Mouse (Mus musculus): ENCODE measurements around the gene 1700037C18Rik. TPM values are rescaled to one million over a fixed set of nuclear protein-coding genes. Genes with fewer than 3 reads are reported as not detected.

1700037C18Rik gene
- polyA plus RNA-seq, 1 experiment from 2014 or later = 6.8 TPM

- 88% methylated on average over 1 of the region's 1 CpGs for WGBS
- peaks cover 61% of the 10 kb centered on the region for H3K36me3 ChIP-seq (replicated peaks)
Observed at GRCm38 (mm10) chr16:3896553-3896952, 11.9 kb downstream of the 1700037C18Rik start.

DNA sequence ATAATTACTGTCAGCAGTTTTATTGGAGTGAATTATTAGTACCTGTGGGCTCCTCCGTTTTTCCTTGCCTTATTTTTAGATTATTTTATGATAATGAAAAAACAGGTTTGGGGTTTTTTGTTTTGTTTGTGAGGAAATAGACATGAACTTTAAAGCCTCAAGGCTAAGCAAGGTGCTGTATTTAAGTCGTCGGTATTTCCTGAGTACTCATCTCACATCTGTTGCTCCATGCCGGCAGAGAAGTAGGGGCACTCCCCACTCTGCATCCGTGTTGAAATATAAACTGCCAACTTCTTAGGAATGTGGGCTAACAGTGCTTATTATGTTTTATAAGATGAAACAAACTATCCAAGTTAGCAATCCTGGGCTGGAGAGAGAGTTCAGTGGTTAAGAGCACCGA lies 12.4 kb downstream of the 1700037C18Rik start:
- 86% methylated on average over 6 of the region's 6 CpGs for WGBS
- no peak for DNase-seq (ENCODE audit: low spot score)
- Histone ChIP-seq H3K27me3 (replicated peaks; ENCODE audit: low read depth, poor library complexity, severe bottlenecking) (no peaks in the 10 kb centered on the region), H3K4me3 (no peak overlapping the region), H3K27ac (replicated peaks) (no peak overlapping the region), H3K4me1 (no peaks in the 10 kb centered on the region), H3K36me3 (replicated peaks) (peaks cover 55% of the 10 kb centered on the region), H3K9me3 (no peaks in the 10 kb centered on the region)

More at GRCm38 (mm10) chr16:3896553-3896952, 11.9 kb downstream of the 1700037C18Rik start:
- H3K4me3 ChIP-seq = no peak overlapping the region
- DNase-seq (ENCODE audit: low spot score) = no peak
- H3K4me1 ChIP-seq = no peaks in the 10 kb centered on the region
- no peaks in the 10 kb centered on the region for H3K9me3 ChIP-seq
- H3K27ac ChIP-seq (replicated peaks) = no peak overlapping the region
- no peaks in the 10 kb centered on the region for H3K27me3 ChIP-seq (replicated peaks; ENCODE audit: low read depth, poor library complexity, severe bottlenecking)

DNA sequence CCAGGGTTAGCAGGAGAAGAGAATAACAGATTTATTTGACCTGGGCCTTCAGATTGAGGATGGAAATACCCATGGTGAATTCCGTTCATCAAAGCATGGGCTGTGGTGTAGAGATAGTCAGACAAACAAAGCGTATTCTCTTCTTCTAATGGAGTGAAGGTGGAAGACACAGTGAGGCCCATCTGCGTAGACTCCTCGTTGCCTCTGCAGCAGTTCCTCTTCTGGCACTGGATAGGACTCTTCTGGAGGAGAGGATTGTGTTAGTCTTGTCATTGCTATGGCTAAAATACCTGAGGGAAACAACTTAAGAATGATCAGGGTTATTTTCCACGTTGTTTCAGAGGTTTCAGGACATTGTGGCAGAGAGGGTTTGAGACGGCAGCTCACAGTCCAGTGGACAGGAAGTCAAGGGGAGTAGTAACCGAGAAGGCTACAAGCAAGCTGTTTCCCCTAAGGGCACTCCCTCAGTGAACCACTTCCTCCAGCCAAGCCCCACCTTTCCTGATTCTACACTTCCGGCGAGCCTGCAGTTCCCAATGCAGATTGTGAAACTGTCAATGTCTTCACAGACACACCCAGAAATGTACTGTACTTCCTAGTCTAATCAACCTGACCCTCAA lies 13.2 kb downstream of the 1700037C18Rik start:
- Histone ChIP-seq H3K36me3 (replicated peaks) (peaks cover 48% of the 10 kb centered on the region), H3K4me3 (no peak overlapping the region)
- WGBS = 69% methylated on average over 9 of the region's 9 CpGs

GRCm38 (mm10) chr16:3893739-3894138 lies 14.8 kb downstream of the 1700037C18Rik start:
- 83% methylated on average over 3 of the region's 3 CpGs for WGBS
- no peak for DNase-seq (ENCODE audit: low spot score)
- peaks cover 34% of the 10 kb centered on the region for H3K36me3 ChIP-seq (replicated peaks)

More for the DNA sequence above, 13.2 kb downstream of the 1700037C18Rik start:
- Histone ChIP-seq H3K9me3 (no peaks in the 10 kb centered on the region), H3K27me3 (replicated peaks; ENCODE audit: low read depth, poor library complexity, severe bottlenecking) (no peaks in the 10 kb centered on the region), H3K27ac (replicated peaks) (no peak overlapping the region), H3K4me1 (no peaks in the 10 kb centered on the region)
- DNase-seq (ENCODE audit: low spot score) = no peak

GRCm38 (mm10) chr16:3891621-3892295 lies 16.7 kb downstream of the 1700037C18Rik start:
- 95% methylated on average over 14 of the region's 14 CpGs for WGBS
- no peaks in the 10 kb centered on the region for H3K9me3 ChIP-seq
- no peak overlapping the region for H3K4me3 ChIP-seq
- no peaks in the 10 kb centered on the region for H3K27me3 ChIP-seq (replicated peaks; ENCODE audit: low read depth, poor library complexity, severe bottlenecking)
- peaks cover 15% of the 10 kb centered on the region for H3K36me3 ChIP-seq (replicated peaks)
- H3K4me1 ChIP-seq = no peaks in the 10 kb centered on the region
- no peak overlapping the region for H3K27ac ChIP-seq (replicated peaks)
- no peak for DNase-seq (ENCODE audit: low spot score)

More at GRCm38 (mm10) chr16:3893739-3894138, 14.8 kb downstream of the 1700037C18Rik start:
- Histone ChIP-seq H3K27me3 (replicated peaks; ENCODE audit: low read depth, poor library complexity, severe bottlenecking) (no peaks in the 10 kb centered on the region), H3K4me1 (no peaks in the 10 kb centered on the region), H3K4me3 (no peak overlapping the region), H3K9me3 (no peaks in the 10 kb centered on the region), H3K27ac (replicated peaks) (no peak overlapping the region)

GRCm38 (mm10) chr16:3885065-3885670 lies 23.3 kb downstream of the 1700037C18Rik start:
- Histone ChIP-seq H3K36me3 (replicated peaks) (peaks cover 3% of the 10 kb centered on the region; the same call in 1 of the 2 replicates), H3K27me3 (replicated peaks; ENCODE audit: low read depth, poor library complexity, severe bottlenecking) (no peaks in the 10 kb centered on the region), H3K4me3 (peak overlapping the region; percentile 81), H3K4me1 (peaks cover 12% of the 10 kb centered on the region), H3K27ac (replicated peaks) (peak overlapping the region; percentile 92), H3K9me3 (no peaks in the 10 kb centered on the region)
- DNase-seq (ENCODE audit: low spot score) = no peak
- WGBS = 4% methylated on average over 10 of the region's 10 CpGs

GRCm38 (mm10) chr16:3884201-3885064 lies 24.1 kb downstream of the 1700037C18Rik start, which contains the start of the genes Zfp597 and Gm20695:
Gene Zfp597 (minus strand): TSS chr16:3884561.
Gene Gm20695 (plus strand): TSS chr16:3884648.
- peaks cover 12% of the 10 kb centered on the region for H3K4me1 ChIP-seq
- H3K27me3 ChIP-seq (replicated peaks; ENCODE audit: low read depth, poor library complexity, severe bottlenecking) = no peaks in the 10 kb centered on the region
- WGBS = under 1% methylated on average over 88 of the region's 88 CpGs
- peak within 1 kb of the TSS; percentile 92 for H3K27ac ChIP-seq (replicated peaks)
- peak; percentile 96 for DNase-seq (ENCODE audit: low spot score)
- H3K4me3 ChIP-seq = peak within 1 kb of the TSS; percentile 81
- H3K36me3 ChIP-seq (replicated peaks) = peaks cover 6% of the 10 kb centered on the region
- H3K9me3 ChIP-seq = no peaks in the 10 kb centered on the region

GRCm38 (mm10) chr16:3876346-3876745 lies 32.1 kb downstream of the 1700037C18Rik start:
- no peak for DNase-seq (ENCODE audit: low spot score)
- peaks cover 17% of the 10 kb centered on the region for H3K4me1 ChIP-seq
- H3K4me3 ChIP-seq = no peak overlapping the region
- H3K27me3 ChIP-seq (replicated peaks; ENCODE audit: low read depth, poor library complexity, severe bottlenecking) = no peaks in the 10 kb centered on the region
- no peak overlapping the region for H3K27ac ChIP-seq (replicated peaks)
- peaks cover 29% of the 10 kb centered on the region for H3K36me3 ChIP-seq (replicated peaks)
- H3K9me3 ChIP-seq = no peaks in the 10 kb centered on the region
- 90% methylated on average over 4 of the region's 4 CpGs for WGBS

- H3K4me3 ChIP-seq = peak within 1 kb of the TSS; percentile 73
- peaks cover 28% of the 10 kb centered on the region for H3K36me3 ChIP-seq (replicated peaks)
- H3K27ac ChIP-seq (replicated peaks) = peak within 1 kb of the TSS; percentile 86
- H3K27me3 ChIP-seq (replicated peaks; ENCODE audit: low read depth, poor library complexity, severe bottlenecking) = no peaks in the 10 kb centered on the region
- DNase-seq (ENCODE audit: low spot score) = peak; percentile 97
- H3K9me3 ChIP-seq = no peaks in the 10 kb centered on the region
- peaks cover 20% of the 10 kb centered on the region for H3K4me1 ChIP-seq
- 4% methylated on average over 47 of the region's 47 CpGs for WGBS
Observed at GRCm38 (mm10) chr16:3872216-3873047, 36.1 kb downstream of the 1700037C18Rik start, which contains the start of gene Naa60. Gene Naa60 (plus strand): TSS chr16:3872375.

DNA sequence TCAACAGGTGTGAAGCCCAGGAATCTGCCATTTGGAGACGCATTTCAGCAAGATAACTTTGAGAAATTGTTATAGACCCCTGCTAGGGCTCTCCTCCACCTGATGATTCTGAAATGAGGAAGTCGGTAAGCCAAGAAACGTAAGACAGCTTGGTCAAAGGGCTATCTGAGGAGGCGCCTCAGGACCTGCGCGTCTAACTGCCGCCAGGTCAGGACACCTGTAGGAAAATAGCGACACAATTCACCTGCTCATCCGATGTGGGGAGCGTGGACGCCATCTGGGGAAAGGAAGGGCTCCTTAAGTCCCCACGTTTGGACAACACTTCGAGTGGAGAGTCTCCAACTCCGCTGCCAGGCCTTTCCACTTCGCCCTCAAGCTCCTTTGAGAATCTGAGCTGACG lies 36.7 kb downstream of the 1700037C18Rik start:
- WGBS = 2% methylated on average over 16 of the region's 16 CpGs
- Histone ChIP-seq H3K27me3 (replicated peaks; ENCODE audit: low read depth, poor library complexity, severe bottlenecking) (no peaks in the 10 kb centered on the region), H3K27ac (replicated peaks) (peak overlapping the region; percentile 86), H3K4me3 (peak overlapping the region; percentile 73), H3K9me3 (no peaks in the 10 kb centered on the region), H3K36me3 (replicated peaks) (peaks cover 32% of the 10 kb centered on the region), H3K4me1 (peaks cover 20% of the 10 kb centered on the region)
- DNase-seq (ENCODE audit: low spot score) = no peak

- H3K36me3 ChIP-seq (replicated peaks) = peaks cover 27% of the 10 kb centered on the region
- H3K4me1 ChIP-seq = no peaks in the 10 kb centered on the region
- H3K27ac ChIP-seq (replicated peaks) = no peak overlapping the region
- H3K4me3 ChIP-seq = no peak overlapping the region
- 91% methylated on average over 4 of the region's 4 CpGs for WGBS
- DNase-seq (ENCODE audit: low spot score) = no peak
- no peaks in the 10 kb centered on the region for H3K27me3 ChIP-seq (replicated peaks; ENCODE audit: low read depth, poor library complexity, severe bottlenecking)
- no peaks in the 10 kb centered on the region for H3K9me3 ChIP-seq
Observed at GRCm38 (mm10) chr16:3859254-3859653, 49.2 kb downstream of the 1700037C18Rik start.

Measured in embryonic facial prominence, embryonic 10.5 days (tissue).